Mouse (Mus musculus): ENCODE data around the gene Cited4. TPM values are rescaled to one million over a fixed set of nuclear protein-coding genes. Genes with fewer than 3 reads are reported as not detected.

The Cited4 gene
- polyA plus RNA-seq (2015; fragmentation: Nextera tagmentation; extraction: Ambion mirVana), result 56.9 and 92.3 TPM in 2 replicates

DNA sequence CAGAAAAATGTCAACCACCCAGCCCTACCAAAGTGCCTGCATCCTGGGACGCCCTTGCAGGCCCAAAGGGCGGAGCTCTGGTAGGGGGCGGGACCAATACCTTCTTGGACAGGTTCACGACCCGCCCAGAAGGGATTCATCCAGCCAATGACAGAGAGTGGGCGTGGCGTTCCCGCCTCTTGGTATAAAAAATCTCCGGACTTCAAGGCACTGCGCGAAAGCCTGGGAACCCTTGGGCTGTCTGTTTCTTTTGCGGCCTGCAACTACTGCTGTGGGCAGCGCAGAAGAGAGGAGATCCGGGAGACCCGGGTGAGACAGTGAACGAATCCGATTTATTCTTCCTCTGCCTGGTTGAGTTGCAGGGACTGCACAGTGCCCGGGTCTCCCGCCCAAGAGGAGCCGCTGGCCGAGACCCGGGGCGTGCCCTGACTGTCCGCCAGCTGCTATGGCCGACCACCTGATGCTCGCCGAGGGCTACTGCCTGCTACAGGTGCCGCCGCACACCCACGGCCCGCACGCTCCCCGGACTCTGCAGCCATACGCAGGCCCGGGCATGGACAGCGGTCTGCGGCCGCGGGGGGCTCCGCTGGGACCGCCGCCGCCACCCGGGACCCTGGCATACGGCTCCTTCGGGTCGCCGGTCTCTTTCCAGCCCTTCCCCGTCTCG is at the start of gene Cited4:
TSS of gene Cited4 (plus strand) at position 215 of the 667 bp plus-strand sequence.

Other genes starting within 250 kb of the Cited4 start
- gene Slfnl1, start 134.3 kb upstream of the Cited4 start, polyA plus RNA-seq (2015; fragmentation: Nextera tagmentation; extraction: Ambion mirVana), result not detected in 2 replicates
- gene Ctps, start 96.3 kb upstream of the Cited4 start, polyA plus RNA-seq (2015; fragmentation: Nextera tagmentation; extraction: Ambion mirVana), result 29.0 and 33.5 TPM in 2 replicates
- 0.61 TPM in 1 of 2 replicates, not detected in the other for gene Gm8439, start 77.8 kb upstream of the Cited4 start, polyA plus RNA-seq (2015; fragmentation: Nextera tagmentation; extraction: Ambion mirVana)
- gene Kcnq4, start 82.0 kb downstream of the Cited4 start, polyA plus RNA-seq (2015; fragmentation: Nextera tagmentation; extraction: Ambion mirVana), result 0.17 and 0.46 TPM in 2 replicates
- 42.9 and 45.6 TPM in 2 replicates for gene Nfyc, start 165.0 kb downstream of the Cited4 start, polyA plus RNA-seq (2015; fragmentation: Nextera tagmentation; extraction: Ambion mirVana)
- gene Rims3, start 188.2 kb downstream of the Cited4 start, polyA plus RNA-seq (2015; fragmentation: Nextera tagmentation; extraction: Ambion mirVana), result 0.33 and 0.34 TPM in 2 replicates